ENCODE assay signal across 8 mouse cellular contexts in genomic region chr11:89060423-89061089, GRCm38 (mm10). TPM values are rescaled to one million over a fixed set of nuclear protein-coding genes. Genes with fewer than 3 reads are reported as not detected.
DNase-seq lines count a peak whose midpoint lies in the region; ATAC-seq lines count a peak whose summit lies in the region.

No protein-coding gene starts in this region.

- H3K36me3 ChIP-seq in hindbrain, embryonic 12.5 days = no peaks in the 10 kb centered on the region

- ATAC-seq in hindbrain, embryonic 12.5 days (ENCODE audit: low FRiP score) = peak; percentile 95

- peak; percentile 95 for DNase-seq in MN1 (ENCODE audit: low spot score)
- DNase-seq in cerebellum, adult 9-10 months = peak; percentile 96
- peak; percentile 90 to 94 for DNase-seq in frontal cortex, adult 2 months (ENCODE audit: extremely low spot score in 1 of 2, low spot score in 1 of 2)
- peak; percentile 87 to 92 for DNase-seq in layer of hippocampus, postnatal 14 days (ENCODE audit: low spot score in 2 of 2)
- DNase-seq in lung, postnatal 14 days = peak; percentile 92
- DNase-seq in retina, adult 2 months (ENCODE audit: low read depth, low spot score) = peak; percentile 89
- peak; percentile 96 to 97 for DNase-seq in thymus, postnatal 36 days

- H3K4me2 ChIP-seq in hindbrain, embryonic 12.5 days (replicated peaks) = peak overlapping the region; percentile 86

- peak overlapping the region; percentile 62 for H3K27ac ChIP-seq in hindbrain, embryonic 12.5 days

- no peaks in the 10 kb centered on the region for H3K27me3 ChIP-seq in hindbrain, embryonic 12.5 days

- H3K9ac ChIP-seq in hindbrain, embryonic 12.5 days = peak overlapping the region; percentile 73

- H3K4me3 ChIP-seq in hindbrain, embryonic 12.5 days = peak overlapping the region; percentile 69

- under 1% methylated on average over 62 of the region's 63 CpGs for WGBS in hindbrain, embryonic 12.5 days

- peaks cover 22% of the 10 kb centered on the region for H3K4me1 ChIP-seq in hindbrain, embryonic 12.5 days

- 0 out of 2 replicates have a peak, but pooled peaks cover 5% of the 10 kb centered on the region for H3K9me3 ChIP-seq in hindbrain, embryonic 12.5 days (replicated peaks)

RNA-seq across cellular contexts. Expression of gene Dgke, which starts 6.1 kb away (rescaled TPM):
- polyA plus RNA-seq in frontal cortex, adult 2 months (2012; rRNA removed) = 32.2 and 35.7 TPM in 2 replicates
- 10.6 and 11.9 TPM in 2 replicates for polyA plus RNA-seq in hindbrain, embryonic 12.5 days (2016; fragmentation: Nextera tagmentation; extraction: Ambion mirVana)
- 10 to 100 TPM; 36.7 to 39.5 TPM for total RNA-seq in layer of hippocampus, postnatal 14 days (2021)

RNA-seq across cellular contexts. Expression of gene Gm525, which starts 13.1 kb away (rescaled TPM):
- polyA plus RNA-seq in frontal cortex, adult 2 months (2012; rRNA removed) = 3.0 and 3.2 TPM in 2 replicates
- 0.58 TPM in 1 of 2 replicates, not detected in the other for polyA plus RNA-seq in hindbrain, embryonic 12.5 days (2016; fragmentation: Nextera tagmentation; extraction: Ambion mirVana)
- not detected for total RNA-seq in layer of hippocampus, postnatal 14 days (2021)

Comparison
In these comparisons a context has a peak if more than half of its experiments do, and no peak if none do; other contexts are left out.
1. Peak in every context shown above with its lines: DNase-seq, ATAC-seq, H3K4me3 ChIP-seq and H3K27ac ChIP-seq.